Mouse (Mus musculus) testis, adult 2 months (tissue): ENCODE measurements around the gene Zfp385c.

ENCODE experiments used
- CTCF ChIP-seq: fragments of 200-500 bp; IDR thresholded peaks from 2 replicates; pipeline ENCODE4 v1.5.1; 2012; ENCODE audit warnings: low read depth, mild to moderate bottlenecking, inconsistent platforms, low read length, moderate library complexity; ENCODE audit not compliant: control insufficient read depth, insufficient read depth, insufficient replicate concordance
- POLR2A ChIP-seq: fragments of 200-500 bp; IDR thresholded peaks from 2 replicates; pipeline ENCODE4 v1.6.1; 2012; ENCODE audit warnings: low read depth, mild to moderate bottlenecking, inconsistent platforms, low read length, moderate library complexity; ENCODE audit not compliant: control insufficient read depth

DNA sequence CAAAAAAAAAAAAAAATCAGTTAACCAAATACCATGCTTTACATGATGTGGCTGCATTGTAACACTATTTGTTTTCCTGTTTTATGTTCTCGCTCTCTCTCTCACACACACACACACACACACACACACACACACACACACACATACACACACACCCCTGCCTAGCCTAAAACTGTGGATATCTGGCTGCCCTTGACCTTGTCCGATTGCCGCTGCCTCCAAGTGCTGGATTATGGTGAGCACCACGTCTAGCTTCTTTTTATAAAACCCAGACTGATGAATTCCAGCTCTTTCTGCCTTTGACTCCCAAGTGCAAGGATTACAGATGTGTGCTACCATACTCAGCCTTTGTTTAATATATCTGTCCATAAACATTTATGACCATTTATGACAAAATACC, 74.8 kb downstream of the Zfp385c start:
- TF ChIP-seq POLR2A: no peak
- no peak for TF ChIP-seq CTCF
